Mouse (Mus musculus): ENCODE data around the gene Sipa1l3. TPM values are rescaled to one million over a fixed set of nuclear protein-coding genes. Genes with fewer than 3 reads are reported as not detected.

Sipa1l3 gene
- total RNA-seq, 2 experiments from 2014 or later, result 211 to 245 TPM

DNA sequence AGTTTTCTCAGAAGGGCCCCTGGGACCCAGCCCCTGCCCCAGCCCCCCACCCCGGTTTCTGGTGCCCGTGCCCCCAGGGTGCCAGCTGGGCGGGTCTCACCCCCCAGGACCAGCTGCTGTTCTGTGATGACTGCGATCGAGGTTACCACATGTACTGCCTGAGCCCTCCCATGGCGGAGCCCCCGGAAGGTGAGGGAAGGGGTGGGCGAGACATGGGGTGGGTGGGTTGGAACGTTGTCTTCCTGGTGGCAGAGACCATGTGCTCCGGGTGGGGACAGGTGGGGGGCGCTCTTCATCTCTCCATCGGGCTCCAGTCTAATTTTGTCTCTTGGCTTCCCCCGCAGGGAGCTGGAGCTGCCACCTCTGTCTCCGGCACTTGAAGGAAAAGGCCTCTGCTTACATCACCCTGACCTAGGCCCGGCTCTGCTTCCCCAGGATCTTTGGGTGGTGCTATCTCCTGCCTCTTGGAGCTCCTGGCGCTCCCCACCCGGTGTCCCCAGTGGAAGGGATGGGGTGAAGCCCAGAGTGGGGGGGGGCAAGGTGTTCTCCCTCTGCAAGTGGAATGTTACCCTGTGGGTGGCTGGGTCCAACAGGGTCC is 202.2 kb downstream of the Sipa1l3 start:
- DNase-seq (ENCODE audit: extremely low spot score in 1 of 2, low spot score in 1 of 2), result peak in 1 of 2 experiments; percentile 24

DNA sequence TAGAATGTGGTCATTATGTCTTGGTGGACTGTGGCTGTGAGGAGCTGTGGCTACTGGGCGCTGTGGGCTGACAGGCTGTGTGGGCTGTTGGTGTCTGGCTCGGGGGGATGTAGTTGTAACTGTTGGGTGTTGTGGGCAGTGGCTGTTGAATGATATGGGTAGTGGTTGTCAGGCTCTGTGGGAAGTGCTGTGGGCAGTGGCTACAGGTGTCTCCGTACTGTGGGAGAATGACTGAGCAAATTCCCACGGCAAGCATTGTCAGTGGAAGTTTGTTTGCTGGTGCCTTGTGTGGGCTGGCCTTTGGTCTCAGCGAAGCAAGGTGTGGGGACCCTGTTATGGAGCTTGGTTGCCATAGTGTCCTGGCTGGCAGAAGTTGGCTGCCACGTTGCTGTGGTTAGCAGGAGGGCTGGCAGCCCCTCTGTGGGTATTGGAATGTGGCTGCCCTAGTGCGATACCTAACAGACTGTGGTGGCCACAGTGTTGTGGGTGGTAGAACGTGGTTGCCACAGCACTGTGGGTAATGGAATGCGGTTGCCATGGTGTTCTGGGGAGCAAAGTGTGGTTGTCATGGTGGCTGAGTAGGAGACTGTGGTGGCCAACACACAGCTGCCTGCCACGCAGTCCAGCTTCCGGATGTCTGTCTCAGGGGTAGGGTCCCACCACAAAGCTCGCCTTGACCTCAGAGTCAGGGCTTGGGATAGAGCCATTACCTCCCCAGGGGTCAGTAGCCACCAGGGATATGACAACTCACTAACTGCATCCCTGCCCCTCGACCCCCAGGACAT is 203.4 kb downstream of the Sipa1l3 start:
- DNase-seq (ENCODE audit: extremely low spot score in 1 of 2, low spot score in 1 of 2), result peak; percentile 36 to 54

DNA sequence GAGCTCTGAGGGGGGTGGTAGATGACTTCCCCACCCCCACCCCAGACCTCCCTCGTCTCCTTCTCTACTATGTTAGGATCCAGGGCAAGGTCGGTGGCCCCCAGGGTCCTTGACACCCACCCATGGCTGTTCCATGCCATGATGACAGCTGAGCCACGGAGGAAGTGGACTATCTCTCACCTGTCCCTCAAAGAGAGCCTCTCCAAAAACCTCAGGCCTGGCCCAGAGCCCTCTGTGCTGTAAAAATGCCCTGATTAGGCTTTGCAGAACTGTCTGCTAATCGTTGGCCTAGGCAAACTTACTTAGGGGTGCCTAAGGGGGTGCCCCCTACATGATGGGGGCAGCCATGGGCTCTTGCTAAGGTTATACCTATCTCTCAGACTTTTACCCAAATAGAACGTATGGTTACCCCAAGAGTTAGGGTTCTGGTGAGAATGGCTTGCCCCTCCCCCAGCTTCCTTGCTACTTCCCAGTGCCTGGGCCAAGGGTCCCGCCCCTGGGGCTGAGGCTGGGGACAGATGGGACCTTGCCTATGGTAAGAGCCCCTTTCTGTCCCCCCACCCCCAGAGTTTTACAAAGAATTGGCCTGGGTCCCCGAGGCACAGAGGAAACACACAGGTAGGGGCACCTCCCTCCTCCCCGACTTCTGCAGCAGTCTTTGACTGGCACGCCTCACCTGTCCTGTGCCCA is 204.7 kb downstream of the Sipa1l3 start:
- DNase-seq (ENCODE audit: extremely low spot score in 1 of 2, low spot score in 1 of 2), result no peak

DNA sequence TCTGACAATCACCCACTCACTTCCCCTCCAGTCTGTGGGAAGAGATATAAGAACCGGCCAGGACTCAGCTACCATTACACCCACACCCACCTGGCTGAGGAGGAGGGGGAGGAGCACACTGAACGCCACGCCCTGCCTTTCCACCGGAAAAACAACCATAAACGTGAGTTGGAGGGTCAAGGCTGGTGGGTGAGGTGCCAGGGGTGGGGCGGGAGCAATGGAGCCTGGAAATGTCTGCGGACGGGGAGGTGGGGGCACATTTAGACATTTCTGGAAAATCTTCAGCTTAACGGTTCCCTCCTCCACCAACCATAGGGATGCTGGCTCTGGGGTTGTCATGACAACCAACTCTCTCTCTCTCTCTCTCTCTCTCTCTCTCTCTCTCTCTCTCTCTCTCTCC is 205.4 kb downstream of the Sipa1l3 start:
- peak; percentile 22 to 51 for DNase-seq (ENCODE audit: extremely low spot score in 1 of 2, low spot score in 1 of 2)

DNA sequence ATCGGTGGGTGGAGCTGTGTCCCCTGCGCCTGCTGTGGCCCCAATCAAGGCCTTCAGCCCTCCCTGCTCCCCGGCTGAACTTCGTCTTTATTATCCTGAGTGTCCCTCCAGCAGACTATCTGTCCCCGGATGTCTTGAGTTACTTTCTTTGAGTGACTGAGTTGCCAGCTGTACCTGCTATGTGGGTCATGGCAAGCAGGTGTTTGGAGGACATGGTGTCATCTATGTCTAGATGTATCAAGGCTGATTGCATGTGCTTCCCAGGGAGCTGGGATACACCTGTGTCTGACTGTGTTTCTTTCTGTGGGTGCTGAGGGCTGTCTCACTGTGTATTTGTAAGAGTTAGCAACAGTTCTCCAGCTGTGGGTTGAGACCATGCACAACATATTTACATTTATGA is 208.7 kb downstream of the Sipa1l3 start:
- DNase-seq (ENCODE audit: extremely low spot score in 1 of 2, low spot score in 1 of 2), result no peak

GRCm38 (mm10) chr7:29309221-29309721 is 209.2 kb downstream of the Sipa1l3 start:
- DNase-seq (ENCODE audit: extremely low spot score in 1 of 2, low spot score in 1 of 2), result peak in 1 of 2 experiments; percentile 51

GRCm38 (mm10) chr7:29307350-29308104 is 210.9 kb downstream of the Sipa1l3 start:
- peak; percentile 85 to 93 for DNase-seq (ENCODE audit: extremely low spot score in 1 of 2, low spot score in 1 of 2)

- DNase-seq (ENCODE audit: extremely low spot score in 1 of 2, low spot score in 1 of 2), result peak in 1 of 2 experiments; percentile 59
Observed at GRCm38 (mm10) chr7:29306619-29307018, 211.8 kb downstream of the Sipa1l3 start.

- no peak for DNase-seq (ENCODE audit: extremely low spot score in 1 of 2, low spot score in 1 of 2)
Observed at GRCm38 (mm10) chr7:29306108-29306507, 212.3 kb downstream of the Sipa1l3 start.

- DNase-seq (ENCODE audit: extremely low spot score in 1 of 2, low spot score in 1 of 2), result no peak
Observed at GRCm38 (mm10) chr7:29305263-29305988, 213.0 kb downstream of the Sipa1l3 start.

DNA sequence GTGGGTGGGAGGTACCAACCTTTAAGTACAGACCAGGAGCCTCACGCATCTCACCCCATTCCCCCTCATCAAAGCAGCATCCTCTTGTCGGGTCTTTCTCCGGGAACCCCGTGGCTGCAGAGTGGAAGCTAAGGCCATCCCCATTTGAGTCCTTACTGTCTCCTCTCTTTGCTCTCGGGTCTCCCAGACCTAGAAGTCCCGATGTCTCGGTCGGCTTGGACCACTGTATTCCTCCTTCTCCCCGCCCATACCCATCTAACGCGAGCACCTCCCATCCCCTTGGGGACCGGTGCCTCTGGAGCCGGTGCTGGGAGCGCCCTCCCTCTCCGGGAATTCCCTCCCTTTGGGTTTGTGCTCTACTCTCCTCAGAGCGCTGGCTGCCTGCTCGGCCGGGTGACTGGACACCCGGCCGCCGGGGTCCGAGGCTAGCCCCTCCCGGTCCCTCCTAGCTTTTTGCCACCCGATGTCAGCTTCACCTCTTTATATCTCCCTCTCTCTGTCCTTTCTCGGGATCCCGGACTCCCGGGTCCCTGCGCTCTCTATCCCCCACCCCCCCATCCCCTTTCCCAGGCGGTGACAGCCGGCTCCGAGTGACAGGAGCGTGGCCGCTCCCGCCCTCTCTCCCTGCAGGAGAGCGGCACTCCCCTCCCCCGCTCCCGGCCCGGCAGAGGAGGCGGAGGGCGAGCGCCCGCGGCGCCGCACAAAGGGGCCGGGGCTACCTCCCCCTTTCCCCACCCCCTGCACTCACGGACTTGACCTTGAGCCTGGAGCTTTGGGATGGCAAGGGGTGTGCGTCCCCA is 213.8 kb downstream of the Sipa1l3 start:
- DNase-seq (ENCODE audit: extremely low spot score in 1 of 2, low spot score in 1 of 2), result no peak

- DNase-seq (ENCODE audit: extremely low spot score in 1 of 2, low spot score in 1 of 2), result peak; percentile 72 to 78
Observed at GRCm38 (mm10) chr7:29303738-29304462, 214.5 kb downstream of the Sipa1l3 start, which contains the start of gene Dpf1. Gene Dpf1 (plus strand): TSS chr7:29303951.

DNA sequence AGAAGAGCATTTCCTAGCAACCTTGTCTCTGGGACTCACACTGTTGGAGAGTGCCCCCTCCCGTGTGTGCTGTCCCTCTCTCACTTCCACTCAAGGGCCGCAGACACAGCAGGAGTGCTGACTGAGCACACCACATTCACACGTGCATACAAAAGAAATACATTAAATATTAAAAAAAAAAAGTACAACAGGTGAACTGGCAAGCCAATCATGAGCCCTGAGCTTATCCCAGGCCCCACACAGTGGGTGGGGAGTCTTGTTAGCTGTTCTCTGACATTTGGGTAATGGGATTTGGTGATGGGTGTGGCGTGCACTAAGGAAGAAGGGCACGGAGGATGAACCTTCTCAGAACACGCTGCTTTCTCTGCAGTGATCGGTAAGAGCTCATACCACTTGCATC is 215.8 kb downstream of the Sipa1l3 start:
- no peak for DNase-seq (ENCODE audit: extremely low spot score in 1 of 2, low spot score in 1 of 2)

DNA sequence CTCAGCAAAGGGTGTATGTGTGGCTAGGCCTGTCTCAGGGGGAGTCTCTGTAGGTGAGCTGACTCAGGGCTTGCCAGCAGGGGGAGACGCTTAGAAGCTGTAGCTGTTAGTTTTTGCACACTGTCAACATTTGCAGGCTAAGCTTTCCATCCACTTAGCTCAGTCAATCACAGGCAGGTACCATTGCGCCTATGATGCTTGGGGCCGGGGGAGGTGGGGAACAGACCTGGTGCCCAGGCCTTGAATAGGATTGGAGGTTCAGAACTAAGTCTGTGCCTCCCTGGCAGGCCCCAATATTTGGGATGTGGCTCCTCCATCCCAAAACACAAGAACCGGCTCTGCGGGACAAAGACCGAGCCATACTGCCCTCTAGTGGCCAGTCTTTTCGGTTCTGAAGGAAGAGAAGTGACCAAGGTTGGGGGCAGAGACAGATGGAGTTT is 217.3 kb downstream of the Sipa1l3 start:
- DNase-seq (ENCODE audit: extremely low spot score in 1 of 2, low spot score in 1 of 2), result peak; percentile 59 to 82

DNA sequence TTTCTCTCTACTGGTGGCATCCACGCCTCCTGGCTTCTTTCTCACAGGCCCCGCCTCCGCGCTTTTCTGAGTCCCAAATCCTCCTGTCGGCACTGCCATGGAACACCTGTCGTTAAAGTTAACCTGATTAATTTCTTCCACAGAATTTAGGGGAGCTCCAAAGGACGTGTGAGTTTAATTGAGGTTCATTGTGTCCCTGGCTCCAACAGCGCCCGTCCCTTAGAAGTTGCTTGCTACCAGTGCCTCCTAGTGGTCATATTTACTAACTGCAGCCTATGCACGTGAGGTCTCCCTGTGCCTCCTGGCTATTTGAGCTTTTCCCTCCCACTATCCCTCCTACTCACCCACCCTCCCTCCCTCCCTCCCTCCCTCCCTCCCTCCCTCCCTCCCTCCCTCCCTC is 221.4 kb downstream of the Sipa1l3 start:
- no peak for DNase-seq (ENCODE audit: extremely low spot score in 1 of 2, low spot score in 1 of 2)

GRCm38 (mm10) chr7:29295861-29296647 is 222.4 kb downstream of the Sipa1l3 start:
- DNase-seq (ENCODE audit: extremely low spot score in 1 of 2, low spot score in 1 of 2), result no peak

DNA sequence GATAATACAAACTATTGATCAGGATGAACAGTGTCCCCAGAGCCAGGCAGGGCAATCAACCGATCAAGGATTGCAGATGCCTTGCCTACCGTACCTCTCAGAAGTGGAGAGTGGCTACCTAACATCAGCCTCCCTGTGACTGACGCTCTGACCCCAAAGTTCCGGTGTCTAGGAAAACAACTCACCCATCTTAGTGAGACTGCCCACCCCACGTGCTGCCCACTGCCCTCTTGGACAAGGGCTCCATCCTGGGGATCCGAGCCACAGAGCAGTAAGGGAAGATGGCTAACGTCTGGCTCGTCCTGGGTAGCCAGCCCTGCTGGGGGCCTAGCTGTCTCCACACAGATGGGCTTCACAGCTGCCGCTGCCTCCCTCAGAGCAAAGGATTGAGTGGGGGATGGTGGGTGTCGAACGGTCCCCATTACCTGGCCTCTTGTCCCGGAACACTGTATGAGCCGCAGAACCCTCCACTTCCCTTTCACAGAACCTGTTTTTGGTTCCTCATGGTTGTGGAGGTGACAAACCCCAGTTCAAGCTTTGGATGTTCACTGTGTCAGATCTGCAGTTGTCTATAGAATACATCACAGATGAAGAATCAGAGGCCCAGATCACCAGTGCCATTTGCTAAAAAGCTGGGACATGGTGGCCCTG is 224.2 kb downstream of the Sipa1l3 start:
- DNase-seq (ENCODE audit: extremely low spot score in 1 of 2, low spot score in 1 of 2), result no peak

All from layer of hippocampus, postnatal 25 days (tissue).